Mouse (Mus musculus) lung, embryonic 15.5 days (tissue): ENCODE results near the gene Odf3l1. TPM values are rescaled to one million over a fixed set of nuclear protein-coding genes. Genes with fewer than 3 reads are reported as not detected.

Experiments used
- ATAC-seq: fragments of 200-750 bp; cut with Nextera tagmentation; 2 replicates; pipeline ENCODE4 v1.8.0; 2017; ENCODE audit warnings: moderate number of reproducible peaks, borderline replicate concordance; ENCODE audit not compliant: low FRiP score, low TSS enrichment; ENCODE audit errors: extremely low read depth
- H3K27ac ChIP-seq: fragments of 300-500 bp; sonication (generic); 2 replicates; pipeline ENCODE4 v1.5.1; 2015; ENCODE audit warnings: moderate library complexity, mild to moderate bottlenecking, inconsistent platforms
- H3K27me3 ChIP-seq: fragments of 300-500 bp; sonication (generic); 2 replicates; pipeline ENCODE4 v1.6.1; 2015; ENCODE audit warnings: inconsistent platforms
- H3K36me3 ChIP-seq: fragments of 300-500 bp; sonication (generic); 2 replicates; pipeline ENCODE4 v1.6.1; 2015; ENCODE audit warnings: inconsistent platforms
- H3K4me1 ChIP-seq: fragments of 300-500 bp; sonication (generic); 2 replicates; pipeline ENCODE4 v1.6.1; 2015; ENCODE audit warnings: inconsistent platforms
- H3K4me2 ChIP-seq: fragments of 300-500 bp; sonication (generic); 2 replicates; pipeline ENCODE4 v1.6.1; 2015; ENCODE audit warnings: inconsistent platforms, mild to moderate bottlenecking, moderate library complexity
- H3K4me3 ChIP-seq: fragments of 300-500 bp; sonication (generic); 2 replicates; pipeline ENCODE4 v1.5.1; 2015; ENCODE audit warnings: mild to moderate bottlenecking, inconsistent platforms
- H3K9ac ChIP-seq: fragments of 300-500 bp; sonication (generic); 2 replicates; pipeline ENCODE4 v1.6.1; 2015; ENCODE audit warnings: inconsistent platforms
- H3K9me3 ChIP-seq: fragments of 300-500 bp; sonication (generic); 2 replicates; pipeline ENCODE4 v1.6.1; 2016; ENCODE audit warnings: inconsistent platforms
- WGBS: fragments of 180-500 bp; shearing (Covaris S2); methylation state at CpG from one replicate; pipeline ENCODE4 v1.1.7; 2015; 5-methylcytosine and 5-hydroxymethylcytosine counted together
- polyA plus RNA-seq: library from polyadenylated mRNA; unstranded; fragments of >200 nt; fragmentation: Nextera tagmentation; extraction: Ambion mirVana; gene quantifications from 2 replicates; pipeline ENCODE4 v1.2.1, GENCODE M21; 2015

Odf3l1 gene
- polyA plus RNA-seq, 1 experiment from 2014 or later, result 0.72 TPM

- H3K27ac ChIP-seq, result no peak overlapping the region
Measured at GRCm38 (mm10) chr9:56843679-56844188, 20.7 kb downstream of the Odf3l1 start.

DNA sequence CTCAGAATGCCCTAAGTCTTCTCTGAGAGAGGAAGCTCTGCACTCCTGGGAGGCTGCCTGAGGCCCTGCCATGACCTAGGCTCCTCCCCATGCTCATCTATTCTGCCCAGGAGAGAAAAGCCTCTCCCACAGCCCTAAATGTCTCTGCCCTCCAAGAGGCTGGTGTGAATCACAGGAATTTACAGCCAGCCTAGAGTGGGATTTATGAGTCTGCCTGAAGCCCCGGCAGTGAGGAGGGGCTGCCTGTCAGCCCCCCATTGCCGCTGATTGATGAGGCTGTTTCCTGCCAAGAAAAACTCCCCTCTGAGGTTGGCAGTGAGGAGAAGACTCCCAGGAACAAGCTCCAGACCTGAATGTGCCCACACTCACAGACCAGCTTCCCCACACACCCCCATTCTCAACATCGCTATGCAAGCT, 22.2 kb downstream of the Odf3l1 start:
- Histone ChIP-seq H3K9ac (no peak overlapping the region), H3K4me2 (no peak overlapping the region), H3K36me3 (no peaks in the 10 kb centered on the region), H3K27ac (no peak overlapping the region), H3K4me1 (peaks cover 10% of the 10 kb centered on the region), H3K27me3 (peaks cover 5% of the 10 kb centered on the region; the same call in 1 of the 2 replicates), H3K9me3 (no peaks in the 10 kb centered on the region), H3K4me3 (no peak overlapping the region)
- peak; percentile 37; the same call in 1 of the 2 replicates for ATAC-seq
- 22% methylated on average over 3 of the region's 3 CpGs for WGBS

More at GRCm38 (mm10) chr9:56843679-56844188, 20.7 kb downstream of the Odf3l1 start:
- Histone ChIP-seq H3K4me3 (no peak overlapping the region), H3K4me1 (peaks cover 10% of the 10 kb centered on the region), H3K9me3 (no peaks in the 10 kb centered on the region), H3K36me3 (no peaks in the 10 kb centered on the region), H3K4me2 (no peak overlapping the region), H3K9ac (no peak overlapping the region), H3K27me3 (peaks cover 5% of the 10 kb centered on the region; the same call in 1 of the 2 replicates)
- no peak for ATAC-seq
- 30% methylated on average over 7 of the region's 7 CpGs for WGBS

DNA sequence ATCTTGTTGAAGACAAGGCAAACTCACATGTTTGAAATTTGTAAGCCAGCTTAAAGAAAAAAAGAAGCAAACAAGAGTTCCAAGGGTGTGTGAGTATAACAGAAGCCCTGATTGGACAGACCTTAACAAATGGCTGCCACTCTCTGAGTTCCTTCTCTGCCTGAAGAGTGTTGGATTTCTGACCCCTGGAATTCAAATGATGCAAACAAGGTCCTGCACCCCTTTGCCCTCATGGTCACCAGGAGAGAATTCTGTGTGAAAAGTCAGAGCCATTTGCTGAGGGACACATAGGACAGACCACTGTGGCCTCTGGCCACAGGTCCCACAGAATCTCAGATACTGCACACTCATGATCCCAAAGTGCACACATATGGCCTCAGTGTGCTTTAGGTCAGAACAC, 22.6 kb downstream of the Odf3l1 start:
- no peak overlapping the region for H3K4me2 ChIP-seq
- no peak for ATAC-seq
- peaks cover 10% of the 10 kb centered on the region for H3K4me1 ChIP-seq
- no peak overlapping the region for H3K9ac ChIP-seq
- peaks cover 5% of the 10 kb centered on the region; the same call in 1 of the 2 replicates for H3K27me3 ChIP-seq
- no peak overlapping the region for H3K27ac ChIP-seq
- H3K4me3 ChIP-seq, result no peak overlapping the region
- no peaks in the 10 kb centered on the region for H3K9me3 ChIP-seq
- no peaks in the 10 kb centered on the region for H3K36me3 ChIP-seq

- Histone ChIP-seq H3K36me3 (no peaks in the 10 kb centered on the region), H3K27me3 (peaks cover 5% of the 10 kb centered on the region; the same call in 1 of the 2 replicates), H3K9ac (no peak overlapping the region), H3K4me2 (no peak overlapping the region), H3K27ac (no peak overlapping the region), H3K4me1 (peaks cover 10% of the 10 kb centered on the region), H3K4me3 (no peak overlapping the region), H3K9me3 (no peaks in the 10 kb centered on the region)
- no peak for ATAC-seq
- WGBS, result 69% methylated on average over 5 of the region's 5 CpGs
Measured at GRCm38 (mm10) chr9:56840721-56841120, 23.8 kb downstream of the Odf3l1 start.

DNA sequence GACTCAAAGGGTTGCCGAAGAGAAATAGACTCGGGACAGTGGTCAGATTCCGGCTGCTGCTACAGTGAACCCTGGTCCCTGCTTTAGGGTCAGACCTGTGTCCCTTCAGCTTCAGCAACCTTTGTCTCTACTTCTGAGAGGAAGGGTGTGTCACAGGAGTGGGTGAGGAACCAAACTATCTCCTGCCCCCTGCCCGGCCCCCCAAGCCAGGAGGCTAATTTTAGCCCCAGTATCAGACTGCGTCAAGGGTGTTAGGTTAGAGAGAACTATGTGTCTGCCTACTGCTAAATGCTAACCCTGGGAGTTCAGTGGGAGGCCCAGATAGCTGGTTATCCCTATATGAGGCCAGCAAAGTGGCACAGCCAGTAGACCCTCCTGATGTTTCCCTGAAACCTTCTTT, 29.3 kb downstream of the Odf3l1 start:
- Histone ChIP-seq H3K4me1 (no peaks in the 10 kb centered on the region), H3K36me3 (no peaks in the 10 kb centered on the region), H3K9me3 (no peaks in the 10 kb centered on the region), H3K27me3 (no peaks in the 10 kb centered on the region; the same call in 1 of the 2 replicates), H3K27ac (no peak overlapping the region), H3K4me2 (no peak overlapping the region), H3K9ac (no peak overlapping the region), H3K4me3 (no peak overlapping the region)
- WGBS, result 61% methylated on average over 5 of the region's 5 CpGs
- no peak for ATAC-seq

- no peaks in the 10 kb centered on the region for H3K9me3 ChIP-seq
- no peak overlapping the region for H3K9ac ChIP-seq
- H3K4me3 ChIP-seq, result no peak overlapping the region
- H3K27ac ChIP-seq, result no peak overlapping the region
- no peak overlapping the region for H3K4me2 ChIP-seq
- ATAC-seq, result no peak
- WGBS, result 27% methylated on average over 6 of the region's 6 CpGs
- no peaks in the 10 kb centered on the region; the same call in 1 of the 2 replicates for H3K27me3 ChIP-seq
- H3K4me1 ChIP-seq, result no peaks in the 10 kb centered on the region
- H3K36me3 ChIP-seq, result no peaks in the 10 kb centered on the region
Measured at GRCm38 (mm10) chr9:56832900-56833299, 31.6 kb downstream of the Odf3l1 start.

- no peak overlapping the region for H3K9ac ChIP-seq
- no peaks in the 10 kb centered on the region for H3K9me3 ChIP-seq
- 69% methylated on average over 3 of the region's 3 CpGs for WGBS
- H3K27ac ChIP-seq, result no peak overlapping the region
- H3K4me2 ChIP-seq, result no peak overlapping the region
- ATAC-seq, result no peak
- H3K36me3 ChIP-seq, result no peaks in the 10 kb centered on the region
- peaks cover under 1% of the 10 kb centered on the region; the same call in 1 of the 2 replicates for H3K27me3 ChIP-seq
- no peaks in the 10 kb centered on the region for H3K4me1 ChIP-seq
- no peak overlapping the region for H3K4me3 ChIP-seq
Measured at GRCm38 (mm10) chr9:56831904-56832303, 32.6 kb downstream of the Odf3l1 start.

DNA sequence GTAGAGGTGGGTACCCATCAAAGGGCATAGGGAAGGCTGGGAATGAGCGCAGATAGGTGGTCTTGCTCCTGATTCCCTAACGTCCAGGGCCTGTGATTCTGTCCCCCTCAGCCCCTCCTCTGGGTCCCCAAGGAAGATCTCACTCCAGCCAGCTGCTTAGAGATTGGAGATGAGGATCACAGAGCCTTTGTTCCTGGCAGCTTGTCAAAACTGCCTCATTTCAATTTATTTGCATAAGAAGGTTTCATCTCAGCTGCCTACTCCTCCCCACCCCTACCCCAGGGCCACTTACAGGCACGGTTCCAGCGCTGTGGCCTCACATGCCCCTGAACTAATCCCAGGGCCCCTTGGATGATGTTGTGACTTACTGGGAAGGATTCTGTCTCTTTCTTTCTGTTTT, 34.3 kb downstream of the Odf3l1 start:
- H3K4me3 ChIP-seq, result no peak overlapping the region
- 0 out of 2 replicates have a peak, but pooled peaks cover 4% of the 10 kb centered on the region for H3K4me1 ChIP-seq
- H3K9me3 ChIP-seq, result no peaks in the 10 kb centered on the region
- no peak overlapping the region for H3K27ac ChIP-seq
- H3K9ac ChIP-seq, result no peak overlapping the region
- no peak for ATAC-seq
- no peak overlapping the region for H3K4me2 ChIP-seq
- peaks cover 15% of the 10 kb centered on the region for H3K27me3 ChIP-seq
- WGBS, result 24% methylated on average over 4 of the region's 4 CpGs
- H3K36me3 ChIP-seq, result no peaks in the 10 kb centered on the region

GRCm38 (mm10) chr9:56828841-56829240, 35.6 kb downstream of the Odf3l1 start:
- H3K9me3 ChIP-seq, result no peaks in the 10 kb centered on the region
- ATAC-seq, result no peak
- H3K4me1 ChIP-seq, result 0 out of 2 replicates have a peak, but pooled peaks cover 4% of the 10 kb centered on the region

DNA sequence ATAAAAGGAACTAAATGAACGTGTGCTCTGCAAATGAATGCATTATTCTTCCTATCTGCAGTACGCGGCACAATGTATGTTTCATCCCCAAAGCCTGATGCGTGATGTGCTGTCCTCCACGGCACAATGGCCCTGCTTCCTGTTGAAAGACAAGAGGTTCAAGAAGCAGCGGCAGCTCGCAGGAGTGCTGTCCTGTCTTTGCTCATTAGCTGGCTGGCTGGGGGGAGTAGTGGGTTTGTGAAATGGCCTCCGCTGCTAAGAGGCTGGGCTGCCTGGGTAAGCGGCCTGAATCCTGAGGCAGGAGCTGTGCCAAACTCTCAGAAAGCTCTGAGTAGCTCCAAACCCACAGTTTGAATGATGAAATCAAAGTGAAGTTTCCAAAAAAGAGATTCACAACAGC, 36.3 kb downstream of the Odf3l1 start:
- H3K27me3 ChIP-seq, result peaks cover 22% of the 10 kb centered on the region
- no peak for ATAC-seq
- H3K36me3 ChIP-seq, result no peaks in the 10 kb centered on the region
- no peak overlapping the region for H3K27ac ChIP-seq
- no peak overlapping the region for H3K4me2 ChIP-seq
- no peak overlapping the region for H3K9ac ChIP-seq
- no peaks in the 10 kb centered on the region for H3K9me3 ChIP-seq
- H3K4me1 ChIP-seq, result 0 out of 2 replicates have a peak, but pooled peaks cover 4% of the 10 kb centered on the region
- no peak overlapping the region for H3K4me3 ChIP-seq
- WGBS, result 34% methylated on average over 9 of the region's 9 CpGs

More at GRCm38 (mm10) chr9:56828841-56829240, 35.6 kb downstream of the Odf3l1 start:
- WGBS, result 76% methylated on average over 6 of the region's 6 CpGs
- no peak overlapping the region for H3K4me2 ChIP-seq
- peaks cover 22% of the 10 kb centered on the region for H3K27me3 ChIP-seq
- no peak overlapping the region for H3K27ac ChIP-seq
- no peak overlapping the region for H3K4me3 ChIP-seq
- H3K9ac ChIP-seq, result no peak overlapping the region
- no peaks in the 10 kb centered on the region for H3K36me3 ChIP-seq

- H3K36me3 ChIP-seq, result no peaks in the 10 kb centered on the region
- H3K27me3 ChIP-seq, result peaks cover 22% of the 10 kb centered on the region
- peak overlapping the region; percentile 36; the same call in 1 of the 2 replicates for H3K4me2 ChIP-seq
- no peaks in the 10 kb centered on the region for H3K9me3 ChIP-seq
- no peak overlapping the region for H3K27ac ChIP-seq
- no peak for ATAC-seq
- no peak overlapping the region for H3K4me3 ChIP-seq
- H3K4me1 ChIP-seq, result 0 out of 2 replicates have a peak, but pooled peaks cover 4% of the 10 kb centered on the region
- H3K9ac ChIP-seq, result no peak overlapping the region
- 11% methylated on average over 21 of the region's 21 CpGs for WGBS
Measured at GRCm38 (mm10) chr9:56825476-56826213, 38.8 kb downstream of the Odf3l1 start.

DNA sequence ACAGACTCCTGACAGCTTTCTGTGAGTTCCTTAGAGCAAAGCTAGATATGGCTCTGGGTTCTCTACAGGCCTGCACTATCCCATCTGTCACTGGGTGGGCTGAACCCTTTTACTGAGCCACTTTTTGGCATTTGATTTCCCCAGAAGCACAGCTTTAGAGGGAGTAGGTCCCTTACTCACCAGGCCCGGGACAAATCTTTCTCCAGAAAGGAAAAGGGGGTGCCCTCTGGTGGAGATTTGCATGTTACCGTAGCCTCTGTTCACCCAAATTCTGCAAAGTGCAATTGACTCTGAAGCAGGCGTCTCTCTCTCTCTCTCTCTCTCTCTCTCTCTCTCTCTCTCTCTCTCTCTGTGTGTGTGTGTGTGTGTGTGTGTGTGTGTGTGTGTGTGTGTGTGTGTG, 39.6 kb downstream of the Odf3l1 start:
- H3K9me3 ChIP-seq, result no peaks in the 10 kb centered on the region
- no peak overlapping the region for H3K4me3 ChIP-seq
- 8% methylated on average over 3 of the region's 3 CpGs for WGBS
- no peak overlapping the region for H3K9ac ChIP-seq
- no peaks in the 10 kb centered on the region for H3K36me3 ChIP-seq
- 0 out of 2 replicates have a peak, but pooled peaks cover 4% of the 10 kb centered on the region for H3K4me1 ChIP-seq
- ATAC-seq, result no peak
- H3K27ac ChIP-seq, result no peak overlapping the region
- H3K4me2 ChIP-seq, result no peak overlapping the region
- peaks cover 22% of the 10 kb centered on the region for H3K27me3 ChIP-seq
